Mouse (Mus musculus) thymus, adult 2 months (tissue): ENCODE measurements around the gene Mapkapk3.

Experiments used
- CTCF ChIP-seq: fragments of 200-500 bp; IDR thresholded peaks from 2 replicates; pipeline ENCODE4 v1.5.1; 2012; ENCODE audit warnings: mild to moderate bottlenecking, control low read depth, low read length, moderate library complexity, borderline replicate concordance; ENCODE audit not compliant: control insufficient read depth, poor library complexity, insufficient read depth; ENCODE audit errors: extremely low read depth
- POLR2A ChIP-seq: fragments of 200-500 bp; IDR thresholded peaks from 2 replicates; pipeline ENCODE4 v1.6.1; 2012; ENCODE audit warnings: mild to moderate bottlenecking, low read length, control low read depth, moderate library complexity; ENCODE audit not compliant: control insufficient read depth, poor library complexity, insufficient read depth; ENCODE audit errors: extremely low read depth

DNA sequence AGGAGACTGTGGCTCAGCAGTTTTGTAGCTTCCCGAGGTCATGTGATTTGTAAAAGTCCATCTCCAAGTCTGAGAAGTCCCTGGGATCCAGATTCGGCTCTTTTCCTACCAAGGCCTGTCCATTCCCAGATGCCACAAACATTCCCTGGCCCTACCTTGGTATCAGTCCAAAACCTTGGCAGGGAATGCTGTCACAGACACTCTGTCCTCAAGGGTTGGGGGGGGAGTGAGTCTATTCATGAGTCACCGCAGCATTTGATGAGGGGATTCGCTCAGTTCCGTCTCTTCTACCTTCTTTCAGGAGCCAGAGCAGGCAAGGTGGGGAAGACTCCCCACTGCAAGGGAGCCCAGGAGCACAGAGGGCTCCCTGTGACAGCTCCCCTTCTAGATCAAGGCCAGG is 14.0 kb downstream of the Mapkapk3 start:
- TF ChIP-seq POLR2A (no peak), CTCF (no peak)
